Mouse (Mus musculus): Measurements from ENCODE around the gene Serpinb6a.
A peak's percentile ranks its signal among the peaks of the same experiment; 100 is the strongest.

The Serpinb6a gene

GRCm38 (mm10) chr13:34002058-34003006 is at the start of gene Serpinb6a, which contains the start of gene Ripk1:
Gene Serpinb6a, minus strand, starts transcription at chr13:34002794.
Gene Ripk1, plus strand, starts transcription at chr13:34002363.
- DNase-seq (ENCODE audit: extremely low spot score, low read depth, low spot score), result peak; percentile 37

GRCm38 (mm10) chr13:34051692-34052091 is 49.1 kb upstream of the Serpinb6a start:
- DNase-seq (ENCODE audit: extremely low spot score, low read depth, low spot score), result no peak

- no peak for DNase-seq (ENCODE audit: extremely low spot score, low read depth, low spot score)
Observed at GRCm38 (mm10) chr13:34050479-34050878, 47.9 kb upstream of the Serpinb6a start.

- no peak for DNase-seq (ENCODE audit: extremely low spot score, low read depth, low spot score)
Observed at GRCm38 (mm10) chr13:34047526-34047925, 44.9 kb upstream of the Serpinb6a start.

GRCm38 (mm10) chr13:34046421-34047012 is 43.9 kb upstream of the Serpinb6a start:
- peak; percentile 46 for DNase-seq (ENCODE audit: extremely low spot score, low read depth, low spot score)

- no peak for DNase-seq (ENCODE audit: extremely low spot score, low read depth, low spot score)
Observed at GRCm38 (mm10) chr13:34045511-34046249, 43.1 kb upstream of the Serpinb6a start.

- DNase-seq (ENCODE audit: extremely low spot score, low read depth, low spot score), result no peak
Observed at GRCm38 (mm10) chr13:34043716-34044393, 41.3 kb upstream of the Serpinb6a start.

GRCm38 (mm10) chr13:34040091-34040490 is 37.5 kb upstream of the Serpinb6a start:
- no peak for DNase-seq (ENCODE audit: extremely low spot score, low read depth, low spot score)

- DNase-seq (ENCODE audit: extremely low spot score, low read depth, low spot score), result no peak
Observed at GRCm38 (mm10) chr13:34038901-34039341, 36.3 kb upstream of the Serpinb6a start.

- no peak for DNase-seq (ENCODE audit: extremely low spot score, low read depth, low spot score)
Observed at GRCm38 (mm10) chr13:34038056-34038432, 35.5 kb upstream of the Serpinb6a start.

- peak; percentile 73 for DNase-seq (ENCODE audit: extremely low spot score, low read depth, low spot score)
Observed at GRCm38 (mm10) chr13:34037172-34038055, 34.8 kb upstream of the Serpinb6a start, which contains the start of gene Bphl. Gene Bphl, plus strand, starts transcription at chr13:34037597.

- no peak for DNase-seq (ENCODE audit: extremely low spot score, low read depth, low spot score)
Observed at GRCm38 (mm10) chr13:34036726-34037125, 34.1 kb upstream of the Serpinb6a start.

GRCm38 (mm10) chr13:34035424-34035823 is 32.8 kb upstream of the Serpinb6a start:
- DNase-seq (ENCODE audit: extremely low spot score, low read depth, low spot score), result no peak

- DNase-seq (ENCODE audit: extremely low spot score, low read depth, low spot score), result no peak
Observed at GRCm38 (mm10) chr13:34032041-34032440, 29.4 kb upstream of the Serpinb6a start.

- no peak for DNase-seq (ENCODE audit: extremely low spot score, low read depth, low spot score)
Observed at GRCm38 (mm10) chr13:34021998-34022397, 19.4 kb upstream of the Serpinb6a start.

GRCm38 (mm10) chr13:34018521-34018920 is 15.9 kb upstream of the Serpinb6a start:
- no peak for DNase-seq (ENCODE audit: extremely low spot score, low read depth, low spot score)

- DNase-seq (ENCODE audit: extremely low spot score, low read depth, low spot score), result no peak
Observed at GRCm38 (mm10) chr13:34016927-34017569, 14.5 kb upstream of the Serpinb6a start.

GRCm38 (mm10) chr13:34007234-34007633 is 4.6 kb upstream of the Serpinb6a start:
- DNase-seq (ENCODE audit: extremely low spot score, low read depth, low spot score), result no peak

GRCm38 (mm10) chr13:34003058-34003457 is 464 bp upstream of the Serpinb6a start:
- no peak for DNase-seq (ENCODE audit: extremely low spot score, low read depth, low spot score)

All from hindlimb bud, embryonic 11.5 days (tissue).